Mouse (Mus musculus): ENCODE measurements at regions not wholly inside any gene's neighbourhood (a gene's known extent, or its start where the extent isn't known, plus 50 kb on each side); places are given as distances from the start of the nearest gene placed in this dataset.

DNA sequence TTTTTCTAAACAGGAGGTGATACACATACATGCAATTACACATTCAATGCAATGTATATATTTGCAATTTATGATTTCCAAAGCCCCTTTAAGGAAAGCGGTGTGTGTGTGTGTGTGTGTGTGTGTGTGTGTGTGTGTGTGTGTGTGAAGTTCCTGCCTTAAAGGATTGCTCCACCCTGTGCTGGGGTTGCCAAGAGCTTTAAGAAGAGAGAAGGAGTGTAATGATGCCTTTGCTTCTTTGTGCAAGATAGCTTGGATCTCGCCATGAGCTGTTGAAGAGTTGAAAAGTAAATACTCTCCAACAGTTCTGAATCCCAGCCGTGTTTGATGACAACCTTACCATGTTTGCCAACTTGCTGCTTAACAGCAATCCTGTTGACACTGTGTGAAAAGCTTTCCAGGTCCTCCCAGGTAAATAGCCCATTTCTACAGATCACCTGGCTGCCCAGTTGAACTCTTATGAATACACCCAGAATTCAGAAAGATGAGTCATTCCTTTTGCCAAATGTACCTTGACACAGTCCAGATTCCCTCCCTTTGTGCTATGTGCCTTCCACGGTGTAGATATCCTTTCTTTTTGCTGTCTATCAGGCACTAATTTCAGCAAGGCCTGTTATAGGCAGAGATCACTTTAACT lies 216.3 kb downstream of the Ikzf2 start:
- H3K4me2 ChIP-seq, result no peak overlapping the region
- no peak overlapping the region for H3K4me3 ChIP-seq (ENCODE audit: low read depth, low read length)
- no peaks in the 10 kb centered on the region for H3K36me3 ChIP-seq (ENCODE audit: control insufficient read depth, insufficient read depth, low read length)
- H3K4me1 ChIP-seq (ENCODE audit: control insufficient read depth, insufficient read depth, low read length), result no peaks in the 10 kb centered on the region
- WGBS (ENCODE audit: insufficient replicate concordance), result 69% methylated on average over 4 of the region's 4 CpGs
- no peak overlapping the region for H3K27ac ChIP-seq (ENCODE audit: low read depth, low read length)
- no peak overlapping the region for H3K9ac ChIP-seq (ENCODE audit: low read depth, low read length)
- no peaks in the 10 kb centered on the region for H3K27me3 ChIP-seq (ENCODE audit: control insufficient read depth, insufficient read depth, low read length)
- no peak for ATAC-seq (replicated peaks; ENCODE audit: insufficient number of reproducible peaks, low FRiP score, low TSS enrichment)
- H3K9me3 ChIP-seq (replicated peaks; ENCODE audit: control insufficient read depth, low read length), result no peaks in the 10 kb centered on the region

DNA sequence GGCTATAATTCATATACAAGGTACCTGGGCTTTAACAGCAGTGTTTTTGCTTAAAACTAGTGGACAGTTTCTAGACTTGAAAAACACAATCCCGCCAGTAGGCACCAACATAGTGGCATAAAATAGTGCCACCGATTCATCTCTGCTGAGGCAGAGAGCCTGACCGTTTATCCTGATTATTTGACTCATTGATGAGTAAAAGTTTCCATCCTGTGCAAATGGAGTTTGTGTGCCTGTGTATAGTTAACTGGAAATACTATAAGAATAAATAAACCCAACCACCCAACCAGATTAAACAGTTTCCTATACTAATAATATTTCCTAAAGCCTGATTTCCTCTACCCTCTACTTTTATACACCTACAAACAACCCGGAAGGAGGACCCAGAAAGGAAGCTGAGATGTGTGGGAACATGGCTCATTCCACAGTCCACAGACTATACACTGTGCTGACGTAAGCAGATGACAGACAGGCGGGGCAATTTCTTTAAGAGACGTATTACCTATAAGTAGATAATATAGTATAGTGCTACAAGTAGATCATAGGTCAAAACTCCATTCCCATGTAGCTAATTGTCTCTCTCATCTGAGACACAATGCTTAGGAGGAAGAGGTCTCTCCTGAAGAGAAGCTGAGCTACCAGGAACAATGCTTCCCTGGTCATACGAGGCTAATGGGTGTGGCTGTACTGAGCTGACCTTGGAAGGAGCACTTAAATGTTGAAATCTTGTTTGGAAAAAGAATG lies 217.7 kb downstream of the Ikzf2 start:
- ATAC-seq (replicated peaks; ENCODE audit: insufficient number of reproducible peaks, low FRiP score, low TSS enrichment), result no peak
- Histone ChIP-seq H3K27ac (ENCODE audit: low read depth, low read length) (no peak overlapping the region), H3K4me1 (ENCODE audit: control insufficient read depth, insufficient read depth, low read length) (no peaks in the 10 kb centered on the region), H3K27me3 (ENCODE audit: control insufficient read depth, insufficient read depth, low read length) (no peaks in the 10 kb centered on the region), H3K4me3 (ENCODE audit: low read depth, low read length) (no peak overlapping the region), H3K36me3 (ENCODE audit: control insufficient read depth, insufficient read depth, low read length) (no peaks in the 10 kb centered on the region), H3K9ac (ENCODE audit: low read depth, low read length) (no peak overlapping the region), H3K9me3 (replicated peaks; ENCODE audit: control insufficient read depth, low read length) (no peaks in the 10 kb centered on the region), H3K4me2 (no peak overlapping the region)
- WGBS (ENCODE audit: insufficient replicate concordance), result 80% methylated on average over 8 of the region's 8 CpGs

DNA sequence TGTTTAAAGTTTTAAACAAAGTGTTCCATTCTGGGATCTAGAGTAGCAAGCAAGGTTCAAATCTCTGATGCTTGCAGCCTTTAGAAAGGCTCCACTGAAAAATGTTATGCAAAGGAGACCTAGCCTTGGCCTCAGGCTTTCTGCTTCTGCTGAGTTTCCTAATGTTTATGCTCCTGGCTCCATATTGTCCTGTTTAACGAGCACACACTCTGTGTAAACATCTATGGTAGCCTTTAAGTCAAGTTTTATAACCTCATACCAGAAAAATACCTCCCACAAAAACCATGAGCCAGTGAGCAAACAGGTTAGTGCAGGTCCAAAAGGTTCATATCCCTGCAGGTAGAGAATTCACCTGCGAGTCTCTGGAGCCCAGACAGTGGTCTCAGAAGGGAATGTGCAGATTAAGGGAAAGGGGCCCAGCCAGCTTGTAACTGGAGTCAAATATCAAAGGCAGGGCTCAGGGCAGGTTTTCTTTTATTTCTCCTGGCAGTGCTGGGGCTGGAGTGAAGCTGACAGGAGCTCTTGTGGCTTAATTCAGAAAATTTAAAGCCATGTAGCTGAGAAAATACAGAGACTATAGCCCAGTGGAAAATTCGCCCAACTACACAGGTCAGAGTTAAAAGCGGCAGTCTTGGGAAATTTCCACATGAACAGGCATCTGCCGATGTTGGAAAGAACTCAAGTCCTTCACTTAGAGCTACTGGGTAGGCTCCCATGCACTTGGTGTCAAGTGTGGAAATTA lies 220.3 kb downstream of the Ikzf2 start:
- no peak overlapping the region for H3K4me3 ChIP-seq (ENCODE audit: low read depth, low read length)
- no peaks in the 10 kb centered on the region for H3K4me1 ChIP-seq (ENCODE audit: control insufficient read depth, insufficient read depth, low read length)
- no peak overlapping the region for H3K9ac ChIP-seq (ENCODE audit: low read depth, low read length)
- no peak overlapping the region for H3K27ac ChIP-seq (ENCODE audit: low read depth, low read length)
- no peaks in the 10 kb centered on the region for H3K27me3 ChIP-seq (ENCODE audit: control insufficient read depth, insufficient read depth, low read length)
- H3K36me3 ChIP-seq (ENCODE audit: control insufficient read depth, insufficient read depth, low read length), result no peaks in the 10 kb centered on the region
- no peak for ATAC-seq (replicated peaks; ENCODE audit: insufficient number of reproducible peaks, low FRiP score, low TSS enrichment)
- WGBS (ENCODE audit: insufficient replicate concordance), result 36% methylated on average over 5 of the region's 5 CpGs
- H3K9me3 ChIP-seq (replicated peaks; ENCODE audit: control insufficient read depth, low read length), result no peaks in the 10 kb centered on the region
- no peak overlapping the region for H3K4me2 ChIP-seq

DNA sequence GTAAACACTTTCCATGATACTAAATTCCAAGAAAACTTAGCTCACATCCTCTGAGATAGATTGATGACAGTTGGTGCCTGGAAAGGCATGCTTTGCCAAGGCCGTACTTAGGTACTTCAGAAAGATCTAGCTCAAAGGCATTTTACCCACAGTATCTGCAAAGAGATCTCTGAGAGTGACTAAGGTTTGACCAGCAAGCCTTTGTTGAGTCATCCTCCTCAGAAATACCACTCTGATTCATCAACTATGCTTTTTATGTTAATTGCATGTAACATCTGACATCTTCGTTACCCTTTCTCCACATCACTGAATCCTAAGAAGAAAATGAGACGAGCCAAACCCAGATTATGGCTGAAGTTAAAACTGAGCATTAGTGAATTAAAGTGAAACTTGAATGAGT lies 225.9 kb downstream of the Ikzf2 start:
- WGBS (ENCODE audit: insufficient replicate concordance), result 79% methylated on average over 3 of the region's 3 CpGs
- no peak for ATAC-seq (replicated peaks; ENCODE audit: insufficient number of reproducible peaks, low FRiP score, low TSS enrichment)
- Histone ChIP-seq H3K9me3 (replicated peaks; ENCODE audit: control insufficient read depth, low read length) (no peaks in the 10 kb centered on the region), H3K36me3 (ENCODE audit: control insufficient read depth, insufficient read depth, low read length) (no peaks in the 10 kb centered on the region), H3K9ac (ENCODE audit: low read depth, low read length) (no peak overlapping the region), H3K4me2 (no peak overlapping the region), H3K4me3 (ENCODE audit: low read depth, low read length) (no peak overlapping the region), H3K27ac (ENCODE audit: low read depth, low read length) (no peak overlapping the region), H3K27me3 (ENCODE audit: control insufficient read depth, insufficient read depth, low read length) (no peaks in the 10 kb centered on the region), H3K4me1 (ENCODE audit: control insufficient read depth, insufficient read depth, low read length) (no peaks in the 10 kb centered on the region)

DNA sequence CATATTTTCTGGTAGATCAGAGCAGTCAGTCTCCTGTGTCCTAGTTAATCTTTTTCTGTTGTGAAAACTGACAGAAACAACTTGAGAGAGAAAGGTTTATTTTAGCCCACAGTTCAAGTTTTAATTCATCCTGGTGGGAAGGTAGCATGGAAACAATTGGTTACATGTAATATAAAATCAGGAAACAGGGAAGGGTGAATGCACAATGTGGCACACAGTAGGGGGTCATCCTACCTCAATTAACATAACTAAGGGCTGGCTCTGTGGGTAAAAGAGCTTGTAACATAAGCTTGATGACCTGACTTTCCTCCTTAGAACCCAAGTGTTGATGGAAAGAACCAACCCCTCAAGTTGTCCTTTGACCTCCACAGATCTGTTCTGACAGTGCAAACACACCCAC lies 227.1 kb downstream of the Ikzf2 start:
- Histone ChIP-seq H3K27ac (ENCODE audit: low read depth, low read length) (no peak overlapping the region), H3K36me3 (ENCODE audit: control insufficient read depth, insufficient read depth, low read length) (no peaks in the 10 kb centered on the region), H3K4me2 (no peak overlapping the region), H3K27me3 (ENCODE audit: control insufficient read depth, insufficient read depth, low read length) (no peaks in the 10 kb centered on the region), H3K4me1 (ENCODE audit: control insufficient read depth, insufficient read depth, low read length) (no peaks in the 10 kb centered on the region), H3K9me3 (replicated peaks; ENCODE audit: control insufficient read depth, low read length) (no peaks in the 10 kb centered on the region), H3K4me3 (ENCODE audit: low read depth, low read length) (no peak overlapping the region), H3K9ac (ENCODE audit: low read depth, low read length) (no peak overlapping the region)
- ATAC-seq (replicated peaks; ENCODE audit: insufficient number of reproducible peaks, low FRiP score, low TSS enrichment), result no peak

DNA sequence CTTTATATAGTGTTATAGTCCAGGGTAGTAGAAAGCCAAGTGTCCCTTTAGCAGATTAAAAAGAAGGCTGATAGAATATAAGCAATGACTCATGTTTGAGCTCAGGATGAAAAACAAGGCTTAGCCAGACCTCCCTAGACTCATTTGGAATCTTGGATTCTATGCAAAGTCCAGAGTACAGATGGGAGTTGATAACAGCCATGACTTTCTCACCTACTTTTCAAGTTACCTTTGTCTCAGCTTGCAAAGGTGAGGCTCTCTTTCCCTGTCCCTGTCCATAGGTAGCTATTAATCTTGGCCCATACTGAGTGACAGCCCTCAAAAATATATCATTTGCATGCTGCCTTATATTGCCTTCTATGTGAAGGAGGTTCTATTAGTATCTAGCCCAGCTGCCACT lies 229.6 kb downstream of the Ikzf2 start:
- no peak overlapping the region for H3K27ac ChIP-seq (ENCODE audit: low read depth, low read length)
- no peaks in the 10 kb centered on the region for H3K36me3 ChIP-seq (ENCODE audit: control insufficient read depth, insufficient read depth, low read length)
- no peak overlapping the region for H3K4me3 ChIP-seq (ENCODE audit: low read depth, low read length)
- no peak overlapping the region for H3K9ac ChIP-seq (ENCODE audit: low read depth, low read length)
- no peaks in the 10 kb centered on the region for H3K4me1 ChIP-seq (ENCODE audit: control insufficient read depth, insufficient read depth, low read length)
- H3K4me2 ChIP-seq, result no peak overlapping the region
- no peak for ATAC-seq (replicated peaks; ENCODE audit: insufficient number of reproducible peaks, low FRiP score, low TSS enrichment)
- H3K9me3 ChIP-seq (replicated peaks; ENCODE audit: control insufficient read depth, low read length), result no peaks in the 10 kb centered on the region
- H3K27me3 ChIP-seq (ENCODE audit: control insufficient read depth, insufficient read depth, low read length), result no peaks in the 10 kb centered on the region

DNA sequence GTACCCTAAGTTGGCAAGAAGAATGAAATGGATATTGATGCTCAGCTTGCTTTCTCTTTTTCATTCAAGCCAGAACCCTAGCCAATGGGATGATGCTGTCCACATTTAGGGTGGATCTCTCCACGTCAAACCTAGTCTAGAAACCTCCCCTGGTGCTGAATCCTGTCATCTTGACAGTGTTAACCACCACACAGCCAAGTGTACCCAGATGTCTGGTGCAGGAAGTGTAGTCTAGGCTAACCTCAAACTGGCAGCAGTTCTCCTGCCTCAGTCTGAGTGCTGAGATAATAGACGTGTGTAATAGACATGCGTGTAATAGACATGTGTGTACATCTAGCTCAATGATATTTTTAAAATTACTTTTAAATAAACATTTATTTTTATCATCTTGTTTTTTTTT lies 233.1 kb downstream of the Ikzf2 start:
- H3K9me3 ChIP-seq (replicated peaks; ENCODE audit: control insufficient read depth, low read length), result no peaks in the 10 kb centered on the region
- no peaks in the 10 kb centered on the region for H3K27me3 ChIP-seq (ENCODE audit: control insufficient read depth, insufficient read depth, low read length)
- no peaks in the 10 kb centered on the region for H3K4me1 ChIP-seq (ENCODE audit: control insufficient read depth, insufficient read depth, low read length)
- H3K27ac ChIP-seq (ENCODE audit: low read depth, low read length), result no peak overlapping the region
- H3K4me3 ChIP-seq (ENCODE audit: low read depth, low read length), result no peak overlapping the region
- 77% methylated on average over 3 of the region's 3 CpGs for WGBS (ENCODE audit: insufficient replicate concordance)
- H3K4me2 ChIP-seq, result no peak overlapping the region
- no peaks in the 10 kb centered on the region for H3K36me3 ChIP-seq (ENCODE audit: control insufficient read depth, insufficient read depth, low read length)
- ATAC-seq (replicated peaks; ENCODE audit: insufficient number of reproducible peaks, low FRiP score, low TSS enrichment), result no peak
- H3K9ac ChIP-seq (ENCODE audit: low read depth, low read length), result no peak overlapping the region

DNA sequence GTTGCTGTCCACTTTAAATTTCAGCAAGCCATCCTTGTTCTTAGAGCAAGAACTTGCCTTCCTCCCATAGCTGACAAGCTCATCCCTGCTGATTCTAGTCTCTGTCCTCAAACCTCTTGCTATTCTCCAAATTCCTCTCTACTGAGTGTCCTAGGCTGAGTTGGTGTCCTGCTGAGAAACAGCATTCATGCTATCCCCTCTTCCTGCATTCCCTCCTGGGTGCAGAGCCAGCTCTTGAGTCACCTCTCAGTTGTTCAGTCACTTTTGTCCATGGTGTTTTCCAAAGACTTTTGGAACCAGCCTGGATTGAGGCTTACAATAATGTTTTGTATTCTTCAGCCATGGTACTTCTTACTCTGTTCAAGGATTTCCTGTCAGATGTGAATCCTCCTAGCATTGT lies 234.1 kb downstream of the Ikzf2 start:
- H3K4me2 ChIP-seq, result no peak overlapping the region
- no peaks in the 10 kb centered on the region for H3K9me3 ChIP-seq (replicated peaks; ENCODE audit: control insufficient read depth, low read length)
- ATAC-seq (replicated peaks; ENCODE audit: insufficient number of reproducible peaks, low FRiP score, low TSS enrichment), result no peak
- no peaks in the 10 kb centered on the region for H3K36me3 ChIP-seq (ENCODE audit: control insufficient read depth, insufficient read depth, low read length)
- no peaks in the 10 kb centered on the region for H3K4me1 ChIP-seq (ENCODE audit: control insufficient read depth, insufficient read depth, low read length)
- no peak overlapping the region for H3K9ac ChIP-seq (ENCODE audit: low read depth, low read length)
- H3K27ac ChIP-seq (ENCODE audit: low read depth, low read length), result no peak overlapping the region
- no peak overlapping the region for H3K4me3 ChIP-seq (ENCODE audit: low read depth, low read length)
- no peaks in the 10 kb centered on the region for H3K27me3 ChIP-seq (ENCODE audit: control insufficient read depth, insufficient read depth, low read length)

DNA sequence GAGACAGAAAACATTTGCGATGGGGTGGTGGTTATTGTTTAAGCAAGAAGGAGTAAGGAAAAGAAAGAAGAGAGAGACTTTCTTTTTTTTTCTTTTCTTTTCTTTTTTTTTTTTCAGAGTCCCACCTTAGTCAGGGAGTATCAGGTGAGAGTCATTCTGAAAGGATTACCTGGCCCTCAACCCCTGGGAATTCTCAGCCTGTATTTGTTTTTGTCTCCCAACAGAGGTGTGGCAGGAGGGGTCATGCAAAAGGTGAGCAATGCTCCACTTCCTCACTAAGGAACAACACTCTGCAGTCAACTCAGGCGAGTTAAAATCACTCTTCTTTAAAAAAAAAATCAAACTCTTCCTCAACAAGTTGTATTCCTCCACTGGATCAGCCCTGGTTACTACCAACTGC lies 236.6 kb downstream of the Ikzf2 start:
- Histone ChIP-seq H3K9ac (ENCODE audit: low read depth, low read length) (no peak overlapping the region), H3K4me3 (ENCODE audit: low read depth, low read length) (no peak overlapping the region), H3K36me3 (ENCODE audit: control insufficient read depth, insufficient read depth, low read length) (no peaks in the 10 kb centered on the region), H3K4me2 (no peak overlapping the region), H3K4me1 (ENCODE audit: control insufficient read depth, insufficient read depth, low read length) (no peaks in the 10 kb centered on the region), H3K27me3 (ENCODE audit: control insufficient read depth, insufficient read depth, low read length) (no peaks in the 10 kb centered on the region), H3K9me3 (replicated peaks; ENCODE audit: control insufficient read depth, low read length) (no peaks in the 10 kb centered on the region), H3K27ac (ENCODE audit: low read depth, low read length) (no peak overlapping the region)
- WGBS (ENCODE audit: insufficient replicate concordance), result 51% methylated on average over 2 of the region's 2 CpGs
- ATAC-seq (replicated peaks; ENCODE audit: insufficient number of reproducible peaks, low FRiP score, low TSS enrichment), result no peak

Data from heart, embryonic 11.5 days (tissue).